Mouse (Mus musculus) A20 (cell line): ENCODE measurements around the gene Cbx4.

Source experiments
- DNase-seq: peaks from one replicate; pipeline ENCODE4 v3.0.0-alpha.2; 2011; ENCODE audit warnings: low read depth, low spot score

Gene Cbx4

DNA sequence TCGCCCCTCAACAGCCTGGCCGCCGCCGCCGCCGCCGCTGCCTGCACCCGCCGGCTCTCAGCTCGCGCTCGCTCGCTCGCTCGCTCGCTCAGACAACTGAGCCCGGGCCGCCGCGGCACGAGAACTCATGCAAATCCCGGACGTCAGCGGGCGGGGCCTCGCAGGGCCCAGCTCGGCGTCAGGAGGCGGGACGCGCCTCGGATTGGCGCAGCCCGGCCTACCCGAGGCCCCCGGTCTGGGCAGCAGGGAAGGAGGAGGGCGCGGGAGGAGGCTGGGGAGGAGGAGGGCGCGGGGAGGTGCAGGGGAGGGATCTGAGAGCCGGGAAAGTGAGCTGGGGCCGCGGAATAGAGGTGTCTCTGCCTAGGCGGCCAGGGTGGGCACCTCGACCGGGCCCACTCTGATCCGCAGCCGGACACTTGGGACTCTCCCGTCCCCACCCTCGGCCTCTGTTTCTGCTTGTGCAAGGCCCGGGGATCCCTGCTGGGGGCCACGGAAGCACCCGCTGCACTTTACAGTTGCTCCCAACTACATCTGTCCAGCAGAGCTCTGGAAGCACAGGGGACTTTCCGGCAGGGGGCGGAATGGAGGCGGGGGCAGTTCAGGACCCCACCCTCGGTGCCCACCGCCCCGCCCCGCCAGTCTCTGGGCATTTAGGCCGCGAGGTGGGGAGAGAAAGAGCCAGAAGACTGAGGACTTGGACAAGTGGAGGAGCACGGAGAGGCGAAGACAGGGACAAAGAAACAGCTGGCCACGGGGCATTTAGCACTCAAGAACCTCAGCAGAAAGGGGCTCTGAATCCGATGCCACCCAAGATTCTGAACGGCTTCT is at the start of gene Cbx4:
Gene Cbx4 (minus strand): TSS at position 78 of the 828 bp plus-strand sequence.
- DNase-seq: peak; percentile 97

- no peak for DNase-seq
Measured at GRCm38 (mm10) chr11:119134586-119134985, 48.6 kb upstream of the Cbx4 start.

DNA sequence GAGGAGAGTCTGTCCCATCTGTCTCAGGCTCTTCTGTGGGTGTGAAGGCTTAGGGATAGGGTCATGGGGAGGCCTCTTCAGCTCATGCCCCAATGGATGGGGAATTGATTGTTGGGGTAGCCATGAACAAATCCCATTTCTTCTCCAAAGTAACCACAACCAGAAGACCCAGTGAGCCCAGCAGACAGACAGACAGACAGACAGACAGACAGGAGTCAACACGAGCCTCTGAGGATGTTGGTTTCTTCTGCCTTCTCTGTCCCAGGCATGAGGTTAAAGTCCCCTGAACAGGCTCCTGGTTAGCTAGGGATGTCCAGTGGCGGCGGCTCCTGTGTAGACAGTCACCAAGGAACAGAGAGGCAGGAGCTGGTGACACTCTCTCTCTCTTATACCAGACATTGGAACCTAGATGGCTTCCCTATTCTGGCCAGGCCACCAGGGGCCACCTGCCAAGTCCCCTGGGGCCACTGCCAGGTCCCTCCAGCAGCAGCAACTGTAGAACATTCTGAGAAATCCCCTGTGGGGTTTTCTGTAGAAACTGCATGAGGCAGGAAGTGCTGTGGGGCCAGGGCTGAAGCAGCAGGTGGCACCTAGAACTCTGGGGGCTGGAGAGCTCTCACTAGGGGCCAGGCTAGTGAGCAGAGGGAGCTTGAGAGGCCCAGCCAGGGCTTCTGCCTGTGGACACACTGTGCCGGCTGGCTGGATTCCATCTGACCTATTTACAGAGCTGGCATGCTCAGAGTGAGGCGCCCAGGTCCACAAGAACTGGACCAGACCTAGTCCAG is 47.6 kb upstream of the Cbx4 start:
- peak; percentile 95 for DNase-seq

GRCm38 (mm10) chr11:119132198-119133035 is 46.4 kb upstream of the Cbx4 start:
- peak; percentile 59 for DNase-seq

- DNase-seq: no peak
Measured at GRCm38 (mm10) chr11:119130081-119130765, 44.2 kb upstream of the Cbx4 start.

- DNase-seq: no peak
Measured at GRCm38 (mm10) chr11:119129281-119130058, 43.4 kb upstream of the Cbx4 start.

DNA sequence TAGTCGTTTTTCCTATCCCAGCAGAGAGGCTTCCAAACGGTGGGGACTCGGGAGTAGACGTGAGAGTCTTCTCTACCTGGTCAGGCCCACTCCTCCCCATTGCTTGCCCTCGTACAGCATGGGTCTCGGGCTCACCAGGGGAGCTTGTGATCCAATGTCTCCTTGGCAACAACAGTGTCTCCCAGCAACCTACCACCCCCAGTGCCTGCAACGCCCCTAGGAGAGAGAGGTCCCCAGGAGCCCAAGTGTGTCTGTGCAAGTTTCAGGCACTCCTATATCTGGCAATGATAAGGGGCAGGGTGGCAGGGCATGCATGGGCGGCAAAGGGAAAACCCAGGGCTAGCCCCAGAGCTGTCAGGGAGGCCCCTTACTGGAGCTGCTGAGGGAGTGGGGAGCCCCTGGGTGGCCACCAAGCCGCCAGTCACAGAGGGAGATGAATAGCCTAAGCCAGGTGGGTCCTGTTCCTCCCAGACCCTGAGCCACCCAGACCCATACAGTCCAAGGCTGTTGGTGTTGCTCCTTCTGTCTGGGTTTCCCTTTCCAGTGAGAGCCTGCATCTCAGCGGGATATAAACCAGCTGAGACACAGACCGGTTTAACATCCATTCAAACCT is 42.8 kb upstream of the Cbx4 start:
- DNase-seq: peak; percentile 80

DNA sequence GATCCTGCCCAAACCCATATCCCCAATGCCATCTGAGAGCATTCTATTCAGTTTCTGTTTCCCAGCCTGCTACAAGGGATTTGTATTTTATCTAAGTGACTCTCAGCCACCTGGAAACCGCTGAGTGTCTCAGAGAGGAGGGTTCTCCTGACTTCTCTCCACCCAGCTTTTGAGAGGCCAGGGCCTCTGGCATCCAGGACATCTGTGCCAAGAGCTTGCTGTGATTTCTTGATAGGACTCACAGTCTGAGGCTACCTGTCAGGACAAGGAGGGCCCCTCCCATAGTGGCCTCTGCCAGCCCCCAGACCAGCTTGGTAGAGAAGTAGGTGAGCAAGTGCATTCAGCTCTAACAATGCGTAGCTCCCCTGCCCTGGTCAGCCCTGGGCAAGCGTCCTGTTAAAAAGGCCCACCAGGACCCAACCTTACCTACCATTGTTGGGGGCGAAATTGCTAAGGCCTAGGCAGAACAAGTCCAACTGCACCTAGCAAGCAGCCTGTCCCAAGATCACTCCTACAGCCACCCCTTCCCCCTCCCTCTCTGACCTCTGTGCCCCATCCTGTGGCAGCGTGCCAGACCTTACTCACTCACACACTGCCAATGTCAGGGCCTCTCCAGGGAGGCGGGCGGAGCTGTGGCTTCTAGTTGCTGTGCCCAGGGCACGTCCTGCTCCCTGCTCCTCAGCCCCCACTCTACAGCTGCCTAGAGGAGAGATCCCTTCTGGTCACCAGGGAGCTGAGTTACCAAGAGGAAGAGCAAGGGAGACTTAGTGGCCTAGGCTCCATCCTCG is 41.9 kb upstream of the Cbx4 start:
- DNase-seq: peak; percentile 70

- peak; percentile 93 for DNase-seq
Measured at GRCm38 (mm10) chr11:119127147-119127546, 41.1 kb upstream of the Cbx4 start.

- peak; percentile 87 for DNase-seq
Measured at GRCm38 (mm10) chr11:119125929-119126861, 40.2 kb upstream of the Cbx4 start.

GRCm38 (mm10) chr11:119124536-119124935 is 38.5 kb upstream of the Cbx4 start:
- no peak for DNase-seq

DNA sequence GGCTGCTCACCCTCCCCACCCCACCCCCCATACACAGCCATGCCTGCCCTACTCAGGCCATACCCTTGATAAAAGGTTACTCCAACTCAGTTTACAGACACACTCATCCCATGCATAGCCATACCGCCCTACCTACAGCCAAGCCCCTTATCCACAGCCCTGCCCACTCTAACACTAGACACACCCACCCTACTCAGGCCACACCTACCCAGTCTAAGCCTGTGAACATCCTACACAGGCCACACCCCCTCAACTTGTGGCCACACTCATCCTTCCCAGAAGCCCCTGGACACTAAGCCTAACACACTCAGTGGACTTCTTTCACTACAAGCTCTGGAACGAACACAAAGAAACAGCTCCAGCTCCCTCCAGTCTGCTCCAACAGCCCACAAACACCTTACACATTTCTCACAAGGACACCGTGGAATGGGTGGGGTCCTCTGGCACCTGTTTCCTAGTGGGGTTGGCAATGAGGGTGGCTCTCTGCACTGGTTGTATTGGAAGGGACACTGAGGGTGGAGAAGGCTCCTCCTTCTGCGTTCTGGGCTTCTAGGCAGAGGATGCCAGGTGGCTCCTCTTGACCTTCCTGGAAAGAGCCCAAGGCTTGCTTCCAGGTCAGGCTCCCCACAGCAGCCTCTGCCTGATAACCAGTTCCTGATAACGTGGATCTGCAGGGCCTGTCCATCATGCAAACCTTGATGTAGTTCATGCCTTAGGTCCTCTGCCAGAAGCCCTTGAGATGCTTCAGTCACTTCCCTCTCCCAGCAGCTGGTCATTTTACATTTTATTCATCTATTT is 37.7 kb upstream of the Cbx4 start:
- DNase-seq: peak; percentile 37

- DNase-seq: peak; percentile 42
Measured at GRCm38 (mm10) chr11:119122396-119122795, 36.4 kb upstream of the Cbx4 start.

- no peak for DNase-seq
Measured at GRCm38 (mm10) chr11:119118905-119119304, 32.9 kb upstream of the Cbx4 start.

DNA sequence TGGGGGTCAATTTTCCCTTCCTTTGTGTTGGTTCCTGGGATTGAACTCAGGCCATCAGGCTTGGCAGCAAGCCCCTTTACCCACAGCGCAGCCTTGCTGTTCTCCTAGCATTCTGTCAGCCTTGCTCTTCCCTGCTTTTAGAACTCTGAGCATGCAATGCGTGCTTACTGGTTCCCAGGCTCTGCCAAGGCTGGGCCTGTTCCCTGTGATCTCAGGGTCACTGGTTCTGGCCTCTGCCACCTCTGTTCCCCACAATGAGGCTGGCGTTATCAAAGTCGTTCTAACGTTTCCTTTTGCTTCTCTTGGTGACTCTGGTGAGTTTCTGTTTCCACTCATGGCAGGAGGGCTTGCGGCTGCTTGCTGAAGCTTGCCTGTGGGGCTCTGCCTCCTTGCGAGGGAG is 31.9 kb upstream of the Cbx4 start:
- no peak for DNase-seq

- DNase-seq: no peak
Measured at GRCm38 (mm10) chr11:119116992-119117391, 31.0 kb upstream of the Cbx4 start.

DNA sequence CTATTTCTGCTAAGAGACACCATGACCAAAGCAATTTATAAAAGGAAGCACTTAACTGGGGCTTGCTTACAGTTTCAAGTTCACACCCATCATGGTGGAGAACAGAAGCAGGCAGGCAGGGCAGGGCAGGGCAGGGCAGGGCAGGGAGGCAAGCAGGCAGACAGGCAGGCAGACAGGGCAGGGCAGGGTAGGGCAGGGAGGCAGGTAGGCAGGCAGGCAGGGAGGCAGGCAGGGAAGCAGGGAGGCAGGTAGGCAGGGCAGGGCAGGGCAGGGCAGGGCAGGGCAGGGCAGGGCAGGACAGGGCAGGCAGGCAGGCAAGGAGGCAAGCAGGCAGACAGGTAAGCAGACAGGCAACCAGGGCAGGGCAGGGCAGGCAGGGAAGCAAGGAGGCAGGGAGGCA is 26.7 kb upstream of the Cbx4 start:
- DNase-seq: no peak
